Mouse (Mus musculus) MEL (cell line): Measurements from ENCODE around the gene Lrrc8e. TPM values are rescaled to one million over a fixed set of nuclear protein-coding genes. Genes with fewer than 3 reads are reported as not detected.
A peak's percentile ranks its signal among the peaks of the same experiment; 100 is the strongest.

ENCODE experiments used
- DNase-seq: peaks from one replicate; pipeline ENCODE4 v3.0.0; 2011; ENCODE audit warnings: low read depth, low spot score
- H3K27ac ChIP-seq: 2 replicates; pipeline ENCODE4 v1.5.1; 2012; ENCODE audit warnings: low read depth, mild to moderate bottlenecking, control low read depth, low read length, moderate library complexity; ENCODE audit not compliant: control insufficient read depth
- H3K27me3 ChIP-seq, 2 experiments: fragments of 150-350 bp in 1 of 2; sonication (generic) in 1 of 2; 2 replicates each; pipeline ENCODE4 v1.6.1; 2012; ENCODE audit warnings: low read length in 2 of 2, mild to moderate bottlenecking in 2 of 2, improper control_type of control experiment in 1 of 2, moderate library complexity in 1 of 2; ENCODE audit not compliant: insufficient read depth in 2 of 2, control insufficient read depth in 1 of 2
- H3K36me3 ChIP-seq, 2 experiments: 2 replicates each; pipeline ENCODE4 v1.6.1; 2012 to 2014; ENCODE audit warnings: low read length in 2 of 2, improper control_type of control experiment in 1 of 2, inconsistent platforms in 1 of 2, mild to moderate bottlenecking in 1 of 2; ENCODE audit not compliant: insufficient read depth in 2 of 2, control insufficient read depth in 1 of 2
- H3K4me1 ChIP-seq, 2 experiments: fragments of 150-350 bp in 1 of 2; sonication (generic) in 1 of 2; 2 replicates each; pipeline ENCODE4 v1.6.1; 2012; ENCODE audit warnings: low read length in 2 of 2, improper control_type of control experiment in 1 of 2, mild to moderate bottlenecking in 1 of 2; ENCODE audit not compliant: insufficient read depth in 2 of 2, control insufficient read depth in 1 of 2
- H3K4me3 ChIP-seq, 2 experiments: fragments of 150-350 bp in 1 of 2; sonication (generic) in 1 of 2; 2 replicates each; pipeline ENCODE4 v1.5.1; 2012; ENCODE audit warnings: low read depth in 2 of 2, low read length in 2 of 2, mild to moderate bottlenecking in 2 of 2, moderate library complexity in 2 of 2, control low read depth in 1 of 2, improper control_type of control experiment in 1 of 2; ENCODE audit not compliant: control insufficient read depth in 1 of 2, insufficient read depth in 1 of 2
- H3K79me2 ChIP-seq: 2 replicates; pipeline ENCODE4 v1.6.1; 2012; ENCODE audit warnings: mild to moderate bottlenecking, low read length, moderate library complexity; ENCODE audit not compliant: control insufficient read depth, poor library complexity, insufficient read depth
- H3K9ac ChIP-seq: 2 replicates; pipeline ENCODE4 v1.6.1; 2012; ENCODE audit warnings: low read depth, mild to moderate bottlenecking, control low read depth, low read length, moderate library complexity; ENCODE audit not compliant: control insufficient read depth, poor library complexity, severe bottlenecking
- H3K9me3 ChIP-seq: fragments of 150-350 bp; sonication (generic); replicated peaks from 2 replicates; pipeline ENCODE4 v1.6.1; 2012; ENCODE audit warnings: mild to moderate bottlenecking, low read length, improper control_type of control experiment, moderate library complexity; ENCODE audit not compliant: insufficient read depth
- ELF1 ChIP-seq: IDR thresholded peaks from 2 replicates; pipeline ENCODE4 v1.6.1; 2014; ENCODE audit warnings: low read depth, mild to moderate bottlenecking, inconsistent platforms, low read length, improper control_type of control experiment, moderate library complexity
- EP300 ChIP-seq, 2 experiments: IDR thresholded peaks; 2 replicates each; pipeline ENCODE4 v1.6.1; 2011; ENCODE audit warnings: improper control_type of control experiment in 2 of 2, low read length in 2 of 2, low read depth in 1 of 2, mild to moderate bottlenecking in 1 of 2
- ETS1 ChIP-seq: IDR thresholded peaks from 2 replicates; pipeline ENCODE4 v1.6.1; 2012; ENCODE audit warnings: low read depth, mild to moderate bottlenecking, inconsistent platforms, low read length, improper control_type of control experiment, moderate library complexity
- GABPA ChIP-seq: IDR thresholded peaks from 2 replicates; pipeline ENCODE4 v1.6.1; 2012; ENCODE audit warnings: low read depth, mild to moderate bottlenecking, inconsistent platforms, low read length, improper control_type of control experiment, moderate library complexity
- GATA1 ChIP-seq: IDR thresholded peaks from 2 replicates; pipeline ENCODE4 v1.6.1; 2011; ENCODE audit warnings: low read depth, low read length, improper control_type of control experiment
- HCFC1 ChIP-seq: IDR thresholded peaks from 2 replicates; pipeline ENCODE4 v1.6.1; 2012; ENCODE audit warnings: low read depth, mild to moderate bottlenecking, inconsistent platforms, low read length, improper control_type of control experiment, moderate library complexity
- JUND ChIP-seq: IDR thresholded peaks from 2 replicates; pipeline ENCODE4 v1.6.1; 2011; ENCODE audit warnings: low read depth, mild to moderate bottlenecking, improper control_type of control experiment, low read length
- KAT2A ChIP-seq: conservative IDR thresholded peaks from 2 replicates; pipeline ENCODE4 v1.6.1; 2012; ENCODE audit warnings: low read depth, low read length, improper control_type of control experiment, inconsistent platforms
- MAX ChIP-seq: IDR thresholded peaks from 2 replicates; pipeline ENCODE4 v1.6.1; 2011; ENCODE audit warnings: low read length, improper control_type of control experiment
- MEF2A ChIP-seq: IDR thresholded peaks from 2 replicates; pipeline ENCODE4 v1.6.1; 2014; ENCODE audit warnings: low read depth, mild to moderate bottlenecking, inconsistent platforms, low read length, improper control_type of control experiment; ENCODE audit not compliant: poor library complexity, insufficient replicate concordance, severe bottlenecking; ENCODE audit errors: extremely low read depth
- MXI1 ChIP-seq: IDR thresholded peaks from 2 replicates; pipeline ENCODE4 v1.6.1; 2011; ENCODE audit warnings: mild to moderate bottlenecking, low read depth, low read length, improper control_type of control experiment
- MYC ChIP-seq: IDR thresholded peaks from 2 replicates; pipeline ENCODE4 v1.6.1; 2011; ENCODE audit warnings: low read depth, mild to moderate bottlenecking, low read length, improper control_type of control experiment, moderate library complexity
- NELFE ChIP-seq: IDR thresholded peaks from 2 replicates; pipeline ENCODE4 v1.6.1; 2011; ENCODE audit warnings: low read depth, low read length, improper control_type of control experiment
- NRF1 ChIP-seq: IDR thresholded peaks from 2 replicates; pipeline ENCODE4 v1.6.1; 2014; ENCODE audit warnings: low read depth, mild to moderate bottlenecking, inconsistent platforms, low read length, improper control_type of control experiment, moderate library complexity; ENCODE audit not compliant: poor library complexity, insufficient read depth, severe bottlenecking
- POLR2A ChIP-seq, 2 experiments: IDR thresholded peaks; 2 replicates each; pipeline ENCODE4 v1.6.1; 2011 to 2012; ENCODE audit warnings: low read length in 2 of 2, mild to moderate bottlenecking in 2 of 2, control low read depth in 1 of 2, improper control_type of control experiment in 1 of 2, low read depth in 1 of 2, moderate library complexity in 1 of 2; ENCODE audit not compliant: control insufficient read depth in 1 of 2, insufficient read depth in 1 of 2, poor library complexity in 1 of 2
- POLR2AphosphoS5 ChIP-seq: IDR thresholded peaks from 2 replicates; pipeline ENCODE4 v1.6.1; 2012; ENCODE audit warnings: low read depth, borderline replicate concordance, mild to moderate bottlenecking, inconsistent platforms, low read length, moderate library complexity, mixed read lengths
- RAD21 ChIP-seq: IDR thresholded peaks from 2 replicates; pipeline ENCODE4 v1.6.1; 2011; ENCODE audit warnings: mild to moderate bottlenecking, low read depth, low read length, improper control_type of control experiment
- RCOR1 ChIP-seq: IDR thresholded peaks from 2 replicates; pipeline ENCODE4 v1.6.1; 2012; ENCODE audit warnings: low read depth, mild to moderate bottlenecking, inconsistent platforms, low read length, improper control_type of control experiment
- SIN3A ChIP-seq: IDR thresholded peaks from 2 replicates; pipeline ENCODE4 v1.6.1; 2012; ENCODE audit warnings: low read length, improper control_type of control experiment, inconsistent platforms
- TAL1 ChIP-seq: IDR thresholded peaks from 2 replicates; pipeline ENCODE4 v1.6.1; 2012; ENCODE audit warnings: mild to moderate bottlenecking, inconsistent platforms, low read length, moderate library complexity, mixed read lengths
- UBTF ChIP-seq: IDR thresholded peaks from 2 replicates; pipeline ENCODE4 v1.6.1; 2012; ENCODE audit warnings: low read depth, mild to moderate bottlenecking, inconsistent platforms, low read length, improper control_type of control experiment, moderate library complexity, borderline replicate concordance; ENCODE audit not compliant: insufficient read depth
- USF2 ChIP-seq, 2 experiments: IDR thresholded peaks; 2 replicates each; pipeline ENCODE4 v1.6.1; 2011 to 2012; ENCODE audit warnings: improper control_type of control experiment in 2 of 2, low read length in 2 of 2, borderline replicate concordance in 1 of 2, inconsistent platforms in 1 of 2, low read depth in 1 of 2, mild to moderate bottlenecking in 1 of 2; ENCODE audit not compliant: insufficient read depth in 1 of 2
- ZC3H11A ChIP-seq: IDR thresholded peaks from 2 replicates; pipeline ENCODE4 v1.6.1; 2012; ENCODE audit warnings: low read depth, mild to moderate bottlenecking, inconsistent platforms, low read length, improper control_type of control experiment
- ZKSCAN1 ChIP-seq: IDR thresholded peaks from 2 replicates; pipeline ENCODE4 v1.6.1; 2012; ENCODE audit warnings: low read depth, mild to moderate bottlenecking, inconsistent platforms, low read length, improper control_type of control experiment, moderate library complexity
- ZMIZ1 ChIP-seq: IDR thresholded peaks from 2 replicates; pipeline ENCODE4 v1.6.1; 2012; ENCODE audit warnings: low read depth, mild to moderate bottlenecking, inconsistent platforms, low read length, improper control_type of control experiment, moderate library complexity
- ZNF384 ChIP-seq: IDR thresholded peaks from 2 replicates; pipeline ENCODE4 v1.6.1; 2012; ENCODE audit warnings: low read depth, mild to moderate bottlenecking, inconsistent platforms, low read length, improper control_type of control experiment
- polyA plus RNA-seq, 2 experiments: library from polyadenylated mRNA; stranded (reverse) in 1 of 2; unstranded in 1 of 2; fragments of >175 nt in 1 of 2; fragments of >200 nt in 1 of 2; gene quantifications; 2 replicates each; pipeline versions ENCODE4 v1.2.1 to v1.2.4; 2012; ENCODE audit warnings: low replicate concordance in 2 of 2, low read depth in 1 of 2; ENCODE audit not compliant: insufficient read length in 2 of 2, insufficient read depth in 1 of 2, missing spikeins in 1 of 2
- total RNA-seq: library from RNA; depleted of rRNA; stranded (reverse); fragments of 300-350 nt; gene quantifications from 2 replicates; pipeline ENCODE4 v1.2.3, GENCODE M21; 2012

Gene Lrrc8e
- total and polyA plus RNA-seq, 3 experiments = 0.35 to 0.36 TPM; not detected in 1

- H3K4me1 ChIP-seq = peaks cover 6 to 15% of the 10 kb centered on the region in 2 experiments
- peak; percentile 55 for DNase-seq
- no peak overlapping the region for H3K4me3 ChIP-seq
- H3K36me3 ChIP-seq = peaks cover 0 to 12% of the 10 kb centered on the region in 2 experiments; a peak in 2 of 4 replicates
- H3K9ac ChIP-seq = no peak overlapping the region
- H3K27ac ChIP-seq = no peak overlapping the region
- TF ChIP-seq ZKSCAN1 (no peak), MAX (0 out of 2 replicates have a peak, but pooled peaks have one; percentile 24), KAT2A (no peak), SIN3A (0 out of 2 replicates have a peak, but pooled peaks have one; percentile 30), GABPA (no peak), HCFC1 (no peak), MEF2A (no peak), ELF1 (no peak), ZMIZ1 (no peak), NRF1 (peak; percentile 47; the same call in 1 of the 2 replicates), USF2 (IDR thresholded peaks at IDR 0.05; ENCODE audit: borderline replicate concordance in 1 of 2, insufficient read depth in 1 of 2, low read depth in 1 of 2, low read length in 2 of 2) (no peak), JUND (no peak), RAD21 (no peak), UBTF (no peak), ZNF384 (peak; percentile 46), EP300 (IDR thresholded peaks at IDR 0.05; ENCODE audit: low read depth in 1 of 2, low read length in 2 of 2) (peak; percentile 10 to 32; a peak in 1 of 4 replicates), TAL1 (no peak), ZC3H11A (no peak), MYC (peak; percentile 54; the same call in 1 of the 2 replicates), POLR2AphosphoS5 (no peak), ETS1 (no peak), RCOR1 (0 out of 2 replicates have a peak, but pooled peaks have one; percentile 20), GATA1 (0 out of 2 replicates have a peak, but pooled peaks have one; percentile 10), NELFE (no peak), MXI1 (peak; percentile 50; the same call in 1 of the 2 replicates), POLR2A (IDR thresholded peaks at IDR 0.05; ENCODE audit: control insufficient read depth in 1 of 2, insufficient read depth in 1 of 2, low read depth in 1 of 2, low read length in 2 of 2, poor library complexity in 1 of 2) (no peak)
- H3K27me3 ChIP-seq = no peaks in the 10 kb centered on the region; a peak in 1 of 4 replicates
- no peaks in the 10 kb centered on the region for H3K9me3 ChIP-seq
- H3K79me2 ChIP-seq = no peaks in the 10 kb centered on the region
Observed at GRCm38 (mm10) chr8:4222059-4222458, 4.6 kb upstream of the Lrrc8e start.
